28 mouse cellular contexts compared by ENCODE assay signal in genomic region chr13:93501724-93502123, GRCm38 (mm10).
"Had no signal": no experiment of that assay in that cellular context is flagged by ENCODE, and none has a peak within 500 bp of the region (broad histone marks: within the 10 kb centered on the region; RNA-seq: fewer than 3 reads in every experiment).

No protein-coding gene starts in this region.

- H3K4me3 ChIP-seq: embryonic facial prominence, embryonic 12.5 days; embryonic facial prominence, embryonic 13.5 days; embryonic facial prominence, embryonic 15.5 days; erythroblast, embryonic 14.5 days; forebrain, embryonic 10.5 days; forebrain, embryonic 12.5 days; forebrain, embryonic 13.5 days; forebrain, embryonic 15.5 days; gastrocnemius, adult 2 months; heart, adult 2 months; heart, embryonic 10.5 days; heart, embryonic 12.5 days; heart, embryonic 13.5 days had no signal

- ATAC-seq: forebrain, embryonic 13.5 days; forebrain, embryonic 14.5 days; forebrain, embryonic 15.5 days; forebrain, embryonic 16.5 days; forebrain, postnatal 0 days had no signal

- H3K27me3 ChIP-seq: embryonic facial prominence, embryonic 12.5 days; embryonic facial prominence, embryonic 13.5 days; embryonic facial prominence, embryonic 15.5 days; forebrain, embryonic 12.5 days; forebrain, embryonic 13.5 days; forebrain, embryonic 15.5 days; heart, embryonic 12.5 days; heart, embryonic 13.5 days had no signal

- H3K36me3 ChIP-seq: embryonic facial prominence, embryonic 12.5 days; embryonic facial prominence, embryonic 13.5 days; embryonic facial prominence, embryonic 15.5 days; forebrain, embryonic 10.5 days; forebrain, embryonic 12.5 days; forebrain, embryonic 15.5 days; heart, embryonic 10.5 days; heart, embryonic 12.5 days; heart, embryonic 13.5 days had no signal

- H3K4me2 ChIP-seq: embryonic facial prominence, embryonic 12.5 days; embryonic facial prominence, embryonic 13.5 days; embryonic facial prominence, embryonic 15.5 days; forebrain, embryonic 12.5 days; forebrain, embryonic 13.5 days; forebrain, embryonic 15.5 days; heart, embryonic 11.5 days; heart, embryonic 12.5 days; heart, embryonic 13.5 days had no signal

- DNase-seq: cerebellum, adult 9-11 months; cerebellum, postnatal 10 days; cerebellum, postnatal 14 days; cerebellum, postnatal 25 days; cerebellum, postnatal 36 days; embryo, embryonic 11 days; forebrain, postnatal 0 days; gastrocnemius, adult 2 months; gastrocnemius, postnatal 10 days; gastrocnemius, postnatal 14 days; gastrocnemius, postnatal 25 days; heart, adult 11 months; heart, adult 18-20 months; heart, adult 2 months had no signal

- H3K9me3 ChIP-seq: embryonic facial prominence, embryonic 12.5 days; embryonic facial prominence, embryonic 13.5 days; embryonic facial prominence, embryonic 15.5 days; forebrain, embryonic 10.5 days; forebrain, embryonic 12.5 days; forebrain, embryonic 13.5 days; forebrain, embryonic 15.5 days; heart, embryonic 10.5 days; heart, embryonic 12.5 days; heart, embryonic 13.5 days had no signal

- H3K27ac ChIP-seq: embryonic facial prominence, embryonic 12.5 days; embryonic facial prominence, embryonic 13.5 days; embryonic facial prominence, embryonic 15.5 days; forebrain, embryonic 10.5 days; forebrain, embryonic 12.5 days; forebrain, embryonic 13.5 days; forebrain, embryonic 15.5 days; gastrocnemius, adult 2 months; heart, adult 2 months; heart, embryonic 10.5 days; heart, embryonic 13.5 days had no signal

- H3K9ac ChIP-seq: embryonic facial prominence, embryonic 12.5 days; embryonic facial prominence, embryonic 13.5 days; embryonic facial prominence, embryonic 15.5 days; forebrain, embryonic 12.5 days; forebrain, embryonic 13.5 days; forebrain, embryonic 15.5 days; forebrain, postnatal 0 days; heart, embryonic 12.5 days; heart, embryonic 13.5 days had no signal
